Mouse (Mus musculus) stomach, postnatal 0 days (tissue): Measurements from ENCODE around the gene Gm3625.

ENCODE experiments used
- CTCF ChIP-seq: IDR thresholded peaks from 2 replicates; pipeline ENCODE4 v1.5.1; 2016; ENCODE audit warnings: antibody characterized with exemption, low read depth, mild to moderate bottlenecking, moderate library complexity
- EP300 ChIP-seq: optimal IDR thresholded peaks from 2 replicates; pipeline ENCODE3; 2016; ENCODE audit warnings: antibody characterized with exemption

GRCm38 (mm10) chr12:4556891-4557290 is 35.8 kb downstream of the Gm3625 start:
- TF ChIP-seq CTCF (no peak), EP300 (no peak)
